Mouse (Mus musculus): ENCODE data around the gene Gm3127.
"Not testable (repeated sequence)": the region's sequence is repeated elsewhere in the genome, so short reads cannot be mapped to it uniquely, and the experiment has no call there.

Gm3127 gene

GRCm38 (mm10) chr14:4164730-4165129 is at the start of gene Gm3127:
Gene Gm3127, plus strand, starts transcription at chr14:4165030.
- DNase-seq (ENCODE audit: low read depth) = not testable (repeated sequence)

GRCm38 (mm10) chr14:4141646-4142045 is 23.2 kb upstream of the Gm3127 start:
- DNase-seq (ENCODE audit: low read depth) = not testable (repeated sequence)

- not testable (repeated sequence) for DNase-seq (ENCODE audit: low read depth)
These were observed 17.2 kb downstream of the Gm3127 start for GRCm38 (mm10) chr14:4182030-4182429.

- DNase-seq (ENCODE audit: low read depth) = not testable (repeated sequence)
These were observed 17.8 kb downstream of the Gm3127 start, which contains the start of gene Gm2974 for GRCm38 (mm10) chr14:4182491-4183210. Gene Gm2974, plus strand, starts transcription at chr14:4182576.

GRCm38 (mm10) chr14:4183375-4183774 is 18.5 kb downstream of the Gm3127 start:
- DNase-seq (ENCODE audit: low read depth) = not testable (repeated sequence)
